Mouse (Mus musculus) MEL-GATA-1-ER (cell line): ENCODE data around the gene F12.
"Not testable (repeated sequence)": the region's sequence is repeated elsewhere in the genome, so short reads cannot be mapped to it uniquely, and the experiment has no call there.

Experiments
- DNase-seq: peaks from one replicate; pipeline ENCODE4 v3.0.0-alpha.2; 2012; ENCODE audit warnings: low read depth; ENCODE audit errors: extremely low read depth

Gene F12

GRCm38 (mm10) chr13:55449679-55450441, 23.3 kb upstream of the F12 start:
- no peak for DNase-seq

- DNase-seq: no peak
Observed at GRCm38 (mm10) chr13:55449205-55449604, 22.6 kb upstream of the F12 start.

GRCm38 (mm10) chr13:55448131-55448530, 21.5 kb upstream of the F12 start:
- no peak for DNase-seq

- peak; percentile 64 for DNase-seq
Observed at GRCm38 (mm10) chr13:55447543-55447943, 20.9 kb upstream of the F12 start.

GRCm38 (mm10) chr13:55446483-55447105, 20.0 kb upstream of the F12 start:
- DNase-seq: peak; percentile 57

- DNase-seq: peak; percentile 56
Observed at GRCm38 (mm10) chr13:55445361-55446091, 18.9 kb upstream of the F12 start.

- DNase-seq: peak; percentile 98
Observed at GRCm38 (mm10) chr13:55444937-55445315, 18.3 kb upstream of the F12 start, which contains the start of gene Grk6. Grk6 (plus strand) TSS chr13:55445072.

- DNase-seq: peak; percentile 72
Observed at GRCm38 (mm10) chr13:55444286-55444936, 17.8 kb upstream of the F12 start.

GRCm38 (mm10) chr13:55443799-55444285, 17.2 kb upstream of the F12 start:
- DNase-seq: no peak

- not testable (repeated sequence) for DNase-seq
Observed at GRCm38 (mm10) chr13:55437111-55437629, 10.6 kb upstream of the F12 start.

GRCm38 (mm10) chr13:55431889-55432685, 5.5 kb upstream of the F12 start:
- no peak for DNase-seq

GRCm38 (mm10) chr13:55430566-55430965, 4.0 kb upstream of the F12 start:
- DNase-seq: no peak

- DNase-seq: no peak
Observed at GRCm38 (mm10) chr13:55429226-55429888, 2.8 kb upstream of the F12 start.

- DNase-seq: no peak
Observed at GRCm38 (mm10) chr13:55420933-55421800, 5.4 kb downstream of the F12 start.

GRCm38 (mm10) chr13:55420018-55420932, 6.3 kb downstream of the F12 start:
- DNase-seq: no peak

GRCm38 (mm10) chr13:55419142-55419541, 7.5 kb downstream of the F12 start:
- DNase-seq: no peak

- peak; percentile 69 for DNase-seq
Observed at GRCm38 (mm10) chr13:55418004-55418403, 8.6 kb downstream of the F12 start.
